Mouse (Mus musculus): Measurements from ENCODE around the gene Dennd1b. TPM values are rescaled to one million over a fixed set of nuclear protein-coding genes. Genes with fewer than 3 reads are reported as not detected.

Gene Dennd1b
- polyA plus RNA-seq, 1 experiment from 2014 or later, result 10.4 TPM

DNA sequence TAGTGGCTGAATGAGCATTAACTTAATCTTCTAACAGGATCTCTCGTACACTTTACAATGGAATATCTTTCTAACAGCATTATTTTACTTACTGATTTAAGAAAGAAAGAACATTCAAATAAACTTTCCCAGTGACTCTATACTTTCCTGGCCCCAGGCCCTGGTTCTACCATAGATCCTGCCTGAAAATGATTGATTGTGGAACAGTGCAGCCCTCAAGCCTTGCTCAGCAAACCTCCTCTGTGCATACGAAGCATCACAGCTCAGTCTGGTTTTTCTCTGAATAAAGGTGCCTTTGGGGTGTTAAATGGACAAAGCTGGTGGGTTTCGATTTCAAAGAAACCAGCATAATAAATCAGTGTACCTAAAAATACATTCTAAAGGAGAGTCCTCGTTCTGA, 260.6 kb downstream of the Dennd1b start:
- H3K4me2 ChIP-seq (ENCODE audit: low read depth, low read length), result no peak overlapping the region
- H3K9ac ChIP-seq (ENCODE audit: low read depth, low read length), result no peak overlapping the region
- H3K27me3 ChIP-seq (replicated peaks; ENCODE audit: control insufficient read depth, insufficient read depth, low read length), result no peaks in the 10 kb centered on the region
- 49% methylated on average over 4 of the region's 4 CpGs for WGBS
- no peak for ATAC-seq (ENCODE audit: low read depth)
- H3K27ac ChIP-seq (replicated peaks; ENCODE audit: low read depth, low read length), result no peak overlapping the region
- no peak overlapping the region for H3K4me3 ChIP-seq (ENCODE audit: low read depth, low read length)
- H3K36me3 ChIP-seq (ENCODE audit: control insufficient read depth, insufficient read depth, low read length), result no peaks in the 10 kb centered on the region
- no peaks in the 10 kb centered on the region for H3K4me1 ChIP-seq (ENCODE audit: control insufficient read depth, insufficient read depth, low read length)
- no peak for DNase-seq (ENCODE audit: low spot score)
- H3K9me3 ChIP-seq (ENCODE audit: control insufficient read depth, low read length), result no peaks in the 10 kb centered on the region

- 77% methylated on average over 6 of the region's 6 CpGs for WGBS
- Histone ChIP-seq H3K4me1 (ENCODE audit: control insufficient read depth, insufficient read depth, low read length) (no peaks in the 10 kb centered on the region), H3K9me3 (ENCODE audit: control insufficient read depth, low read length) (no peaks in the 10 kb centered on the region)
Observed at GRCm38 (mm10) chr1:139224309-139224949, 261.2 kb downstream of the Dennd1b start.

More at GRCm38 (mm10) chr1:139224309-139224949, 261.2 kb downstream of the Dennd1b start:
- no peak for DNase-seq (ENCODE audit: low spot score)
- Histone ChIP-seq H3K27me3 (replicated peaks; ENCODE audit: control insufficient read depth, insufficient read depth, low read length) (no peaks in the 10 kb centered on the region), H3K9ac (ENCODE audit: low read depth, low read length) (no peak overlapping the region), H3K4me3 (ENCODE audit: low read depth, low read length) (no peak overlapping the region), H3K36me3 (ENCODE audit: control insufficient read depth, insufficient read depth, low read length) (no peaks in the 10 kb centered on the region), H3K4me2 (ENCODE audit: low read depth, low read length) (no peak overlapping the region), H3K27ac (replicated peaks; ENCODE audit: low read depth, low read length) (no peak overlapping the region)
- no peak for ATAC-seq (ENCODE audit: low read depth)

Other genes starting within 250 kb of the Dennd1b start
- 0.26 and 0.28 TPM in 2 replicates for gene Lhx9, start 114.9 kb upstream of the Dennd1b start, polyA plus RNA-seq (2014; fragmentation: Nextera tagmentation; extraction: Ambion mirVana)
- 34.7 and 36.6 TPM in 2 replicates for gene 2310009B15Rik, start 106.6 kb upstream of the Dennd1b start, polyA plus RNA-seq (2014; fragmentation: Nextera tagmentation; extraction: Ambion mirVana)

Data from embryonic facial prominence, embryonic 14.5 days (tissue).